Mouse (Mus musculus): ENCODE results near the gene Pigk. TPM values are rescaled to one million over a fixed set of nuclear protein-coding genes. Genes with fewer than 3 reads are reported as not detected.

Gene Pigk
- polyA plus RNA-seq, 1 experiment from 2014 or later: 30.1 TPM

GRCm38 (mm10) chr3:152872054-152872453, 158.2 kb downstream of the Pigk start:
- WGBS: 46% methylated on average over 12 of the region's 12 CpGs
- H3K4me2 ChIP-seq (ENCODE audit: low read length): no peak overlapping the region
- no peaks in the 10 kb centered on the region for H3K27me3 ChIP-seq (replicated peaks; ENCODE audit: control insufficient read depth, insufficient read depth, low read length)
- no peaks in the 10 kb centered on the region for H3K36me3 ChIP-seq (ENCODE audit: control insufficient read depth, insufficient read depth)
- no peaks in the 10 kb centered on the region for H3K9me3 ChIP-seq (ENCODE audit: control insufficient read depth, low read length)
- no peak for ATAC-seq
- H3K27ac ChIP-seq (ENCODE audit: low read length): no peak overlapping the region
- H3K4me3 ChIP-seq (replicated peaks; ENCODE audit: low read length): no peak overlapping the region
- H3K9ac ChIP-seq (replicated peaks; ENCODE audit: low read depth, low read length): no peak overlapping the region
- 0 out of 2 replicates have a peak, but pooled peaks cover 3% of the 10 kb centered on the region for H3K4me1 ChIP-seq (replicated peaks; ENCODE audit: control insufficient read depth, insufficient read depth, low read length)

- H3K27ac ChIP-seq (ENCODE audit: low read length): no peak overlapping the region
- ATAC-seq: 0 out of 2 replicates have a peak, but pooled peaks have one; percentile 3
- 38% methylated on average over 6 of the region's 6 CpGs for WGBS
- H3K4me2 ChIP-seq (ENCODE audit: low read length): no peak overlapping the region
- H3K4me3 ChIP-seq (replicated peaks; ENCODE audit: low read length): no peak overlapping the region
- no peaks in the 10 kb centered on the region for H3K9me3 ChIP-seq (ENCODE audit: control insufficient read depth, low read length)
- no peaks in the 10 kb centered on the region for H3K27me3 ChIP-seq (replicated peaks; ENCODE audit: control insufficient read depth, insufficient read depth, low read length)
- no peaks in the 10 kb centered on the region for H3K36me3 ChIP-seq (ENCODE audit: control insufficient read depth, insufficient read depth)
- no peak overlapping the region for H3K9ac ChIP-seq (replicated peaks; ENCODE audit: low read depth, low read length)
- H3K4me1 ChIP-seq (replicated peaks; ENCODE audit: control insufficient read depth, insufficient read depth, low read length): 0 out of 2 replicates have a peak, but pooled peaks cover 3% of the 10 kb centered on the region
These were observed 158.7 kb downstream of the Pigk start for GRCm38 (mm10) chr3:152872596-152872995.

DNA sequence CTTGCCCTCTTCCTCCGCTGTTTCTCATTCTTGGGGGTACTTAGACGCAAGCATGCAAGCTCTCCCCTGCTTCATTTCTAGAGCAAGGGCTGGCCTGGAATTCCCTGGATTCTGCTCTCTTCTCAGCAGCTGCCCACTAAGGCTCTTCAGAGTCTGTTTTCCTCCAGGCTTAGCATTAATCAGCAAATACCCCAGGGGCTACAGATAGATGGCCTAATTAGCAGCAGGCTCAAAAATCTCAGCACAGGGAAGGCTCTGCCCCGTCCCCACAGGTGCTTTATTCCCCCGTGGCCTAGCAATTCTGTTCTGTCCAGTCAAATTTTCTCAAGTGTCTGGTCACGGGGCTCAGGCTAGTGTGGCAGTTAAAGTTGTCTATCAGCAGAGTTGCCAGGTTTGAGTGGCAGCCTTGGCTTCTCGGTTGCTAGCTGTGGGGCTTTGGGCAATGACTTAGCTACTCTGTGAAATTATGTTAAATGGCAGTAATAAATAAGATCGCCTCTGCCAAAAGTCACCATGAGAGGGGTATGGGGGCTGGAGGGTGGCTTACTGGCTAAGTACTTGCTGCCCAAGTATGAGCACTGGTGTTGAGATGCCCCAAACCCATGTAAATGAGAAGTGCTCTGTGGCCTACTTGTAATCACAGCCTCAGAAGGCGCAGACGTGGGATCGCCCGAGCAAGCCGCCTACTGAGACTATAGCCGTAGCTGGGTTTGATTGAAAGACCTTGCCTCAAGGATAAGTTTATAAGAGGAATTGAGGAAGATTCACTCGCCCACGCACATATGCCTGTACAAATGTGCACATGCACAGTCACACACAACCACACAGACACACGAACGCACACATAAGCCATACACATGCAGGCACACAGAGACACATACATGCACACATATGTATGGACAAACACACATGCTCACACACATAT, 160.8 kb downstream of the Pigk start:
- H3K27me3 ChIP-seq (replicated peaks; ENCODE audit: control insufficient read depth, insufficient read depth, low read length): no peaks in the 10 kb centered on the region
- no peak overlapping the region for H3K27ac ChIP-seq (ENCODE audit: low read length)
- no peak overlapping the region for H3K9ac ChIP-seq (replicated peaks; ENCODE audit: low read depth, low read length)
- no peaks in the 10 kb centered on the region for H3K36me3 ChIP-seq (ENCODE audit: control insufficient read depth, insufficient read depth)
- no peak overlapping the region for H3K4me3 ChIP-seq (replicated peaks; ENCODE audit: low read length)
- 0 out of 2 replicates have a peak, but pooled peaks cover 3% of the 10 kb centered on the region for H3K4me1 ChIP-seq (replicated peaks; ENCODE audit: control insufficient read depth, insufficient read depth, low read length)
- WGBS: 80% methylated on average over 17 of the region's 17 CpGs
- no peak overlapping the region for H3K4me2 ChIP-seq (ENCODE audit: low read length)
- H3K9me3 ChIP-seq (ENCODE audit: control insufficient read depth, low read length): no peaks in the 10 kb centered on the region
- ATAC-seq: no peak

GRCm38 (mm10) chr3:152875723-152876290, 161.9 kb downstream of the Pigk start:
- Histone ChIP-seq H3K27me3 (replicated peaks; ENCODE audit: control insufficient read depth, insufficient read depth, low read length) (no peaks in the 10 kb centered on the region), H3K36me3 (ENCODE audit: control insufficient read depth, insufficient read depth) (no peaks in the 10 kb centered on the region), H3K9me3 (ENCODE audit: control insufficient read depth, low read length) (no peaks in the 10 kb centered on the region), H3K9ac (replicated peaks; ENCODE audit: low read depth, low read length) (no peak overlapping the region), H3K27ac (ENCODE audit: low read length) (no peak overlapping the region), H3K4me3 (replicated peaks; ENCODE audit: low read length) (no peak overlapping the region), H3K4me2 (ENCODE audit: low read length) (no peak overlapping the region), H3K4me1 (replicated peaks; ENCODE audit: control insufficient read depth, insufficient read depth, low read length) (peaks cover 8% of the 10 kb centered on the region; the same call in 1 of the 2 replicates)
- WGBS: 81% methylated on average over 6 of the region's 6 CpGs
- no peak for ATAC-seq

GRCm38 (mm10) chr3:152880121-152880835, 166.4 kb downstream of the Pigk start:
- H3K9ac ChIP-seq (replicated peaks; ENCODE audit: low read depth, low read length): no peak overlapping the region
- no peak overlapping the region for H3K27ac ChIP-seq (ENCODE audit: low read length)
- peaks cover 11% of the 10 kb centered on the region for H3K4me1 ChIP-seq (replicated peaks; ENCODE audit: control insufficient read depth, insufficient read depth, low read length)
- WGBS: 63% methylated on average over 15 of the region's 15 CpGs
- H3K4me3 ChIP-seq (replicated peaks; ENCODE audit: low read length): no peak overlapping the region
- H3K27me3 ChIP-seq (replicated peaks; ENCODE audit: control insufficient read depth, insufficient read depth, low read length): no peaks in the 10 kb centered on the region
- H3K36me3 ChIP-seq (ENCODE audit: control insufficient read depth, insufficient read depth): no peaks in the 10 kb centered on the region
- no peaks in the 10 kb centered on the region for H3K9me3 ChIP-seq (ENCODE audit: control insufficient read depth, low read length)
- no peak overlapping the region for H3K4me2 ChIP-seq (ENCODE audit: low read length)
- ATAC-seq: no peak

DNA sequence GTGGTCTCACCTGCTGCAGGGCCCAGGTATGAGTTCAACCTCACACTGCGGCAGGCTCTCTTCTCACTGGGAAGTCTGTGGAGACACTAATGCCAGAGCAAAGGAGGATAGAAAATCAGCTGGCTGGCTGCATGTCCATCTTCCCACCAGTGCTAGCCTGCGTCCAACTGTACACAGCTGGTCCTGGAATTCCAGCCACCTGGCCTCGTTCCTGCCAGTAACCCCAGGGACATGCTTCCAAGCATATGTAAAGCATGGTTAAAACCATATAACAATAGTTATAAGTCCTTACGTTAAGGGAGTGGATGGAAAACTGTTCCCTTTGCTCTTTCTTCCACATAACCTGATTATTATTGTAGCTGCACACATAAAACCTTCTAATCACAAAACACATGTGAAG, 167.8 kb downstream of the Pigk start:
- no peak for ATAC-seq
- Histone ChIP-seq H3K27ac (ENCODE audit: low read length) (no peak overlapping the region), H3K9ac (replicated peaks; ENCODE audit: low read depth, low read length) (no peak overlapping the region), H3K4me1 (replicated peaks; ENCODE audit: control insufficient read depth, insufficient read depth, low read length) (peaks cover 11% of the 10 kb centered on the region), H3K9me3 (ENCODE audit: control insufficient read depth, low read length) (no peaks in the 10 kb centered on the region), H3K36me3 (ENCODE audit: control insufficient read depth, insufficient read depth) (no peaks in the 10 kb centered on the region), H3K4me2 (ENCODE audit: low read length) (no peak overlapping the region), H3K4me3 (replicated peaks; ENCODE audit: low read length) (no peak overlapping the region), H3K27me3 (replicated peaks; ENCODE audit: control insufficient read depth, insufficient read depth, low read length) (no peaks in the 10 kb centered on the region)
- 93% methylated on average over 4 of the region's 4 CpGs for WGBS

GRCm38 (mm10) chr3:152883556-152883955, 169.7 kb downstream of the Pigk start:
- no peak overlapping the region for H3K4me3 ChIP-seq (replicated peaks; ENCODE audit: low read length)
- no peak overlapping the region for H3K4me2 ChIP-seq (ENCODE audit: low read length)
- no peaks in the 10 kb centered on the region for H3K36me3 ChIP-seq (ENCODE audit: control insufficient read depth, insufficient read depth)
- H3K9ac ChIP-seq (replicated peaks; ENCODE audit: low read depth, low read length): no peak overlapping the region
- no peaks in the 10 kb centered on the region for H3K27me3 ChIP-seq (replicated peaks; ENCODE audit: control insufficient read depth, insufficient read depth, low read length)
- H3K4me1 ChIP-seq (replicated peaks; ENCODE audit: control insufficient read depth, insufficient read depth, low read length): peaks cover 11% of the 10 kb centered on the region
- no peaks in the 10 kb centered on the region for H3K9me3 ChIP-seq (ENCODE audit: control insufficient read depth, low read length)
- WGBS: 60% methylated on average over 3 of the region's 3 CpGs
- no peak for ATAC-seq
- no peak overlapping the region for H3K27ac ChIP-seq (ENCODE audit: low read length)

- no peak overlapping the region for H3K9ac ChIP-seq (replicated peaks; ENCODE audit: low read depth, low read length)
- no peak overlapping the region for H3K27ac ChIP-seq (ENCODE audit: low read length)
- H3K36me3 ChIP-seq (ENCODE audit: control insufficient read depth, insufficient read depth): no peaks in the 10 kb centered on the region
- H3K4me1 ChIP-seq (replicated peaks; ENCODE audit: control insufficient read depth, insufficient read depth, low read length): peaks cover 7% of the 10 kb centered on the region
- no peak overlapping the region for H3K4me3 ChIP-seq (replicated peaks; ENCODE audit: low read length)
- no peaks in the 10 kb centered on the region for H3K27me3 ChIP-seq (replicated peaks; ENCODE audit: control insufficient read depth, insufficient read depth, low read length)
- H3K4me2 ChIP-seq (ENCODE audit: low read length): no peak overlapping the region
- H3K9me3 ChIP-seq (ENCODE audit: control insufficient read depth, low read length): no peaks in the 10 kb centered on the region
- ATAC-seq: no peak
These were observed 172.8 kb downstream of the Pigk start for GRCm38 (mm10) chr3:152886749-152887148.

- no peak overlapping the region for H3K4me2 ChIP-seq (ENCODE audit: low read length)
- peaks cover 4% of the 10 kb centered on the region for H3K4me1 ChIP-seq (replicated peaks; ENCODE audit: control insufficient read depth, insufficient read depth, low read length)
- 52% methylated on average over 7 of the region's 7 CpGs for WGBS
- H3K27me3 ChIP-seq (replicated peaks; ENCODE audit: control insufficient read depth, insufficient read depth, low read length): no peaks in the 10 kb centered on the region
- no peak for ATAC-seq
- no peak overlapping the region for H3K9ac ChIP-seq (replicated peaks; ENCODE audit: low read depth, low read length)
- no peaks in the 10 kb centered on the region for H3K36me3 ChIP-seq (ENCODE audit: control insufficient read depth, insufficient read depth)
- no peak overlapping the region for H3K27ac ChIP-seq (ENCODE audit: low read length)
- no peak overlapping the region for H3K4me3 ChIP-seq (replicated peaks; ENCODE audit: low read length)
- H3K9me3 ChIP-seq (ENCODE audit: control insufficient read depth, low read length): no peaks in the 10 kb centered on the region
These were observed 174.2 kb downstream of the Pigk start for GRCm38 (mm10) chr3:152888116-152888515.

Measured in forebrain, embryonic 16.5 days (tissue).